Mouse (Mus musculus) heart, adult 2 months (tissue): ENCODE data around the gene Glis1.

Experiments
- CTCF ChIP-seq: fragments of 200-600 bp; IDR thresholded peaks from 2 replicates; pipeline ENCODE4 v1.8.1; 2022; ENCODE audit warnings: antibody characterized with exemption, mild to moderate bottlenecking, moderate library complexity
- EP300 ChIP-seq: fragments of 200-500 bp; IDR thresholded peaks from 2 replicates; pipeline ENCODE4 v1.6.1; 2011; ENCODE audit warnings: low read depth, low read length, control low read depth; ENCODE audit not compliant: insufficient read depth
- POLR2A ChIP-seq: fragments of 200-500 bp; IDR thresholded peaks from 2 replicates; pipeline ENCODE4 v1.6.1; 2011; ENCODE audit warnings: mild to moderate bottlenecking, low read depth, low read length, control low read depth; ENCODE audit not compliant: insufficient read depth

DNA sequence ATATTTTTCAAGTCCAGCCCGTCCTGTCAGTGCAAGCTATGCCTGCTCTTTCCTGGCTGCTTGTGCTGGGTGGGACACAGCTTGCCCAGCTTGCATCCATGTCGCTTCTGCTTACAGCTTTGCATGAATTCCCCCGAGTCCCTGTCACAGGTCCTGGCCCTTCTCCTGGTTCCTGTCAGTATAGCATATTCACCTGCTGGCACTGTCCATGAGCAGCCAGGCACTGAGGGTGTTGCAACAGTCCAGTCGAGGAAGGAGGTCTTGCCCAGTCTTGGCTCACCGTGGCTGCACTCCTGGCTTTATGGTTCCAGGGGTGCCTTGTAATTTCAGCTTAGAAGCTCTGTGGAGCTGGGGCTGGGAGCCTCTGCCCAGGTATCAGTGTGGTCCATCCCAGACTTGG lies 44.6 kb downstream of the Glis1 start:
- no peak for TF ChIP-seq EP300
- no peak for TF ChIP-seq POLR2A
- TF ChIP-seq CTCF, result no peak
